Mouse (Mus musculus): ENCODE measurements around the gene Map1b.

DNA sequence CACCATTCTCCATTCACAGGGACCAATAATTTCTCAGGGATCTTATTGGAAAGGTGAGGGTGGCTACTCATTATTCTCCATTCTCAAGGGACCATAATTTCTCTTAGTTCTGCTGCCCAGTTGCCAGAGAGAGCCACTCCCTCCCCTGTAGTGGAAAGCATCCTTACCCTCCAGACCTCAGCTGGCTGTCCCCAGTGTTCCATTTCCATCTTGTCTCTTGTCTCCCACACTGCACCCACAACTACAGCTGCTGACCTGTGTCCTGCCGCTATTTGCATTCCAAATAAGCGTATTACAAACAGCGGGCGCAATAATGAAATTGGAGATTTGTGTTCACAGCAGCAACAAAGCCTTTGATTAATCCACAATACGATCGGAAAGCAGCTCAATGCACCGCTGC, 46.3 kb downstream of the Map1b start:
- TF ChIP-seq CTCF (IDR thresholded peaks at IDR 0.05; ENCODE audit: control insufficient read depth, insufficient read depth, low read length) (no peak), POLR2A (IDR thresholded peaks at IDR 0.05; ENCODE audit: borderline replicate concordance, control insufficient read depth, low read depth, low read length) (no peak)
